Mouse (Mus musculus) kidney, embryonic 14.5 days (tissue): ENCODE measurements at regions not wholly inside any gene's neighbourhood (a gene's known extent, or its start where the extent isn't known, plus 50 kb on each side); places are given as distances from the start of the nearest gene placed in this dataset.

Source experiments
- ATAC-seq: fragments of 200-750 bp; cut with Nextera tagmentation; 2 replicates; pipeline ENCODE4 v1.8.0; 2017; ENCODE audit warnings: moderate number of reproducible peaks, mild to moderate bottlenecking, moderate TSS enrichment, moderate library complexity; ENCODE audit not compliant: low FRiP score, low TSS enrichment
- H3K27ac ChIP-seq: fragments of 300-500 bp; sonication (generic); 2 replicates; pipeline ENCODE4 v1.5.1; 2014; ENCODE audit warnings: low read depth, mild to moderate bottlenecking, low read length, moderate library complexity, mixed read lengths
- H3K27me3 ChIP-seq: fragments of 300-500 bp; sonication (generic); 2 replicates; pipeline ENCODE4 v1.6.1; 2014; ENCODE audit warnings: mild to moderate bottlenecking, low read length; ENCODE audit not compliant: control insufficient read depth, insufficient read depth
- H3K36me3 ChIP-seq: fragments of 300-500 bp; sonication (generic); 2 replicates; pipeline ENCODE4 v1.6.1; 2014; ENCODE audit warnings: low read length, mixed read lengths; ENCODE audit not compliant: control insufficient read depth, insufficient read depth
- H3K4me1 ChIP-seq: fragments of 300-500 bp; sonication (generic); 2 replicates; pipeline ENCODE4 v1.6.1; 2014; ENCODE audit warnings: low read length, mixed read lengths; ENCODE audit not compliant: control insufficient read depth, insufficient read depth
- H3K4me2 ChIP-seq: fragments of 300-500 bp; sonication (generic); replicated peaks from 2 replicates; pipeline ENCODE4 v1.6.1; 2014; ENCODE audit warnings: low read depth, mild to moderate bottlenecking, low read length
- H3K4me3 ChIP-seq: fragments of 300-500 bp; sonication (generic); 2 replicates; pipeline ENCODE4 v1.5.1; 2014; ENCODE audit warnings: mild to moderate bottlenecking, low read length
- H3K9ac ChIP-seq: fragments of 300-500 bp; sonication (generic); 2 replicates; pipeline ENCODE4 v1.6.1; 2014; ENCODE audit warnings: low read depth, mild to moderate bottlenecking, low read length, moderate library complexity
- H3K9me3 ChIP-seq: fragments of 300-500 bp; sonication (generic); 2 replicates; pipeline ENCODE4 v1.6.1; 2016; ENCODE audit warnings: low read length; ENCODE audit not compliant: control insufficient read depth
- WGBS: fragments of 180-500 bp; shearing (Covaris S2); extraction: QIAGEN DNeasy Blood & Tissue Kit; methylation state at CpG from one replicate; pipeline ENCODE4 v1.1.7; 2014; 5-methylcytosine and 5-hydroxymethylcytosine counted together

- ATAC-seq: no peak
- H3K27ac ChIP-seq: no peak overlapping the region
Observed at GRCm38 (mm10) chr3:34532451-34532850, 117.8 kb upstream of the Sox2 start.

GRCm38 (mm10) chr3:34531836-34532235 lies 118.4 kb upstream of the Sox2 start:
- no peak overlapping the region for H3K27ac ChIP-seq
- H3K36me3 ChIP-seq: no peaks in the 10 kb centered on the region
- no peaks in the 10 kb centered on the region for H3K4me1 ChIP-seq
- no peak overlapping the region for H3K4me3 ChIP-seq
- 71% methylated on average over 7 of the region's 7 CpGs for WGBS
- no peak overlapping the region for H3K4me2 ChIP-seq
- H3K9ac ChIP-seq: no peak overlapping the region
- no peaks in the 10 kb centered on the region for H3K27me3 ChIP-seq
- ATAC-seq: no peak
- H3K9me3 ChIP-seq: no peaks in the 10 kb centered on the region

More at GRCm38 (mm10) chr3:34532451-34532850, 117.8 kb upstream of the Sox2 start:
- Histone ChIP-seq H3K9ac (no peak overlapping the region), H3K36me3 (no peaks in the 10 kb centered on the region), H3K4me1 (no peaks in the 10 kb centered on the region), H3K9me3 (no peaks in the 10 kb centered on the region), H3K27me3 (no peaks in the 10 kb centered on the region), H3K4me3 (no peak overlapping the region), H3K4me2 (no peak overlapping the region)
- WGBS: 78% methylated on average over 3 of the region's 3 CpGs

GRCm38 (mm10) chr3:34527546-34527945 lies 122.7 kb upstream of the Sox2 start:
- H3K4me1 ChIP-seq: no peaks in the 10 kb centered on the region
- H3K36me3 ChIP-seq: no peaks in the 10 kb centered on the region
- H3K27me3 ChIP-seq: no peaks in the 10 kb centered on the region
- no peak overlapping the region for H3K27ac ChIP-seq
- H3K4me3 ChIP-seq: no peak overlapping the region
- no peak overlapping the region for H3K4me2 ChIP-seq
- no peaks in the 10 kb centered on the region for H3K9me3 ChIP-seq
- H3K9ac ChIP-seq: no peak overlapping the region
- ATAC-seq: no peak

GRCm38 (mm10) chr3:34525730-34526129 lies 124.5 kb upstream of the Sox2 start:
- H3K9me3 ChIP-seq: no peaks in the 10 kb centered on the region
- no peaks in the 10 kb centered on the region for H3K4me1 ChIP-seq
- no peak for ATAC-seq
- H3K4me2 ChIP-seq: no peak overlapping the region
- H3K36me3 ChIP-seq: no peaks in the 10 kb centered on the region
- no peak overlapping the region for H3K27ac ChIP-seq
- no peak overlapping the region for H3K9ac ChIP-seq
- no peak overlapping the region for H3K4me3 ChIP-seq
- H3K27me3 ChIP-seq: no peaks in the 10 kb centered on the region
- WGBS: 88% methylated on average over 5 of the region's 5 CpGs

GRCm38 (mm10) chr3:34522054-34522684 lies 128.0 kb upstream of the Sox2 start:
- WGBS: 80% methylated on average over 6 of the region's 6 CpGs

GRCm38 (mm10) chr3:34521357-34522053 lies 128.7 kb upstream of the Sox2 start:
- Histone ChIP-seq H3K36me3 (no peaks in the 10 kb centered on the region), H3K9me3 (no peaks in the 10 kb centered on the region), H3K4me1 (no peaks in the 10 kb centered on the region), H3K9ac (no peak overlapping the region), H3K4me3 (no peak overlapping the region), H3K27ac (no peak overlapping the region), H3K27me3 (no peaks in the 10 kb centered on the region), H3K4me2 (no peak overlapping the region)
- no peak for ATAC-seq
- 83% methylated on average over 14 of the region's 14 CpGs for WGBS

More at GRCm38 (mm10) chr3:34522054-34522684, 128.0 kb upstream of the Sox2 start:
- no peaks in the 10 kb centered on the region for H3K4me1 ChIP-seq
- no peak for ATAC-seq
- no peaks in the 10 kb centered on the region for H3K27me3 ChIP-seq
- H3K4me2 ChIP-seq: no peak overlapping the region
- no peaks in the 10 kb centered on the region for H3K9me3 ChIP-seq
- H3K4me3 ChIP-seq: no peak overlapping the region
- H3K27ac ChIP-seq: no peak overlapping the region
- no peak overlapping the region for H3K9ac ChIP-seq
- H3K36me3 ChIP-seq: no peaks in the 10 kb centered on the region

- no peak overlapping the region for H3K9ac ChIP-seq
- 0 out of 2 replicates have a peak, but pooled peaks cover 3% of the 10 kb centered on the region for H3K9me3 ChIP-seq
- H3K4me2 ChIP-seq: no peak overlapping the region
- no peak overlapping the region for H3K4me3 ChIP-seq
- no peaks in the 10 kb centered on the region for H3K4me1 ChIP-seq
- no peaks in the 10 kb centered on the region for H3K36me3 ChIP-seq
- no peak for ATAC-seq
- H3K27me3 ChIP-seq: no peaks in the 10 kb centered on the region
- 87% methylated on average over 13 of the region's 13 CpGs for WGBS
- H3K27ac ChIP-seq: no peak overlapping the region
Observed at GRCm38 (mm10) chr3:34512503-34513145, 137.6 kb upstream of the Sox2 start.

- no peak for ATAC-seq
- no peaks in the 10 kb centered on the region for H3K36me3 ChIP-seq
- H3K27ac ChIP-seq: no peak overlapping the region
- 65% methylated on average over 4 of the region's 4 CpGs for WGBS
- no peak overlapping the region for H3K4me2 ChIP-seq
- H3K9ac ChIP-seq: no peak overlapping the region
- no peaks in the 10 kb centered on the region for H3K27me3 ChIP-seq
- H3K4me3 ChIP-seq: no peak overlapping the region
- 0 out of 2 replicates have a peak, but pooled peaks cover 3% of the 10 kb centered on the region for H3K9me3 ChIP-seq
- H3K4me1 ChIP-seq: no peaks in the 10 kb centered on the region
Observed at GRCm38 (mm10) chr3:34510723-34511122, 139.5 kb upstream of the Sox2 start.

GRCm38 (mm10) chr3:34509160-34509559 lies 141.0 kb upstream of the Sox2 start:
- H3K4me2 ChIP-seq: no peak overlapping the region
- H3K9ac ChIP-seq: no peak overlapping the region
- no peak overlapping the region for H3K4me3 ChIP-seq
- no peak overlapping the region for H3K27ac ChIP-seq
- WGBS: 58% methylated on average over 5 of the region's 5 CpGs
- ATAC-seq: no peak
- H3K36me3 ChIP-seq: no peaks in the 10 kb centered on the region
- H3K4me1 ChIP-seq: no peaks in the 10 kb centered on the region
- H3K27me3 ChIP-seq: no peaks in the 10 kb centered on the region
- H3K9me3 ChIP-seq: 0 out of 2 replicates have a peak, but pooled peaks cover 3% of the 10 kb centered on the region
